Mouse (Mus musculus): ENCODE measurements around the gene Capns2. TPM values are rescaled to one million over a fixed set of nuclear protein-coding genes. Genes with fewer than 3 reads are reported as not detected.
"Not testable (repeated sequence)": the region's sequence is repeated elsewhere in the genome, so short reads cannot be mapped to it uniquely, and the experiment has no call there.

Capns2 gene
- total RNA-seq (2021) = 1 to 10 TPM in 1 of 2 experiments, not detected in 1; 3.5 TPM
- long read RNA-seq, experiment 1 = 0 reads
- long read RNA-seq, experiment 2 = 0 reads

GRCm38 (mm10) chr8:92901107-92901506 lies at the start of gene Capns2:
TSS of gene Capns2 (plus strand) at chr8:92901407.
- DNase-seq = no peak

- no peak for DNase-seq
Observed at GRCm38 (mm10) chr8:92853188-92853983, 47.8 kb upstream of the Capns2 start.

DNA sequence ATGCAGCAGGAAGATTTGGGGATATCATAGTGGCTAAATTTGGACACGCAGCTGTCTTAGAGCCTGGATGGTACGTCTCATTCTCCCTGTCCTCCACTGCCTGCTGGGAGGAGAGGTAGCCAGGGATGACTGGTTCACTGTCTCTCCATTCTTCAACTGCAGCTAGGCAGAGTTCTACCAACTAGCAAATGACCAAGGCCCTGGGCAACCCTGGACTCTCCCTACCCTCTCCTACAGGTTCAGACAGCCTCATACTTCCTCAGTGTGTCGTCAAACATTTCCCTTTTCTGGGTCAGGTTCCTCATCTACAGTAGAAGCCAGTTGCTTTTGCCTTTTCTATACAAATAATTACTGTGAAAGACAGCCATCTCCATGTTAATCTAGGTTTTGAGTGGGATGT lies 46.5 kb upstream of the Capns2 start:
- DNase-seq = no peak

DNA sequence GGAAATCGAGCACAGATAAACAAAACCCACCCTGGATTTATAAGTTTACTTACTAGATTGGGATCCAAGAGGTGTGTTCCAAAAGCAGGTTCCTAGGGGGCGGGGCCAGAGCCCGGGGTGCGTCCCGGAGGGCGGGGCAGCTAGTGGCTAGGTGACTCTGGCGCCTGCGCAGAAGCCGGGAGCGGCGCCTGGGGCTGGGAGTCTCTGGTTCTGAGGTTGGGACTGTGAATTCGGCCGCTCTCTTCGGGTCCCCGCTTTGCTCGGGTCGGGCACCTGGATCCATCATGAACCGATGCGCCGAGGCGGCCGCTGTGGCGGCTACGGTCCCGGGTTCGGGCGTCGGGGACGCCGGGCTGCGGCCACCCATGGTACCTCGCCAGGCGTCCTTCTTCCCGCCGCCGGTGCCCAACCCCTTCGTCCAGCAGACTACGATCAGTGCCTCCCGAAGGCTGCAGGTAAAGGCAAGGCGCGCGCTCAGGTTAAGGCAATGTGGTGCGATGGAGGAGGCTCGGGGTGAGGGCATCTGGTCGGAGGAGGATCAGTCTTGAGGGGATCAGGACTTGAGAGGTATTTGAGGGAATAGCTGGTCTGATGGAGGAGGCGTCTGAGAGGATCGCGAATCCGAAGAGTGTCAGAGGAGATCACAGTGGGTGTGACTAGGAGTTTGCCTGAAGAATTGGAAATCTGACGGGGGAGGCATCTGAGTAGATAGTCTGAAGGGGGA lies 45.9 kb upstream of the Capns2 start, which contains the start of gene Lpcat2:
Gene Lpcat2, plus strand, starts transcription at position 169 of the 724 bp plus-strand sequence.
- peak; percentile 82 to 91 for DNase-seq

GRCm38 (mm10) chr8:92856273-92856986 lies 44.8 kb upstream of the Capns2 start:
- DNase-seq = no peak

DNA sequence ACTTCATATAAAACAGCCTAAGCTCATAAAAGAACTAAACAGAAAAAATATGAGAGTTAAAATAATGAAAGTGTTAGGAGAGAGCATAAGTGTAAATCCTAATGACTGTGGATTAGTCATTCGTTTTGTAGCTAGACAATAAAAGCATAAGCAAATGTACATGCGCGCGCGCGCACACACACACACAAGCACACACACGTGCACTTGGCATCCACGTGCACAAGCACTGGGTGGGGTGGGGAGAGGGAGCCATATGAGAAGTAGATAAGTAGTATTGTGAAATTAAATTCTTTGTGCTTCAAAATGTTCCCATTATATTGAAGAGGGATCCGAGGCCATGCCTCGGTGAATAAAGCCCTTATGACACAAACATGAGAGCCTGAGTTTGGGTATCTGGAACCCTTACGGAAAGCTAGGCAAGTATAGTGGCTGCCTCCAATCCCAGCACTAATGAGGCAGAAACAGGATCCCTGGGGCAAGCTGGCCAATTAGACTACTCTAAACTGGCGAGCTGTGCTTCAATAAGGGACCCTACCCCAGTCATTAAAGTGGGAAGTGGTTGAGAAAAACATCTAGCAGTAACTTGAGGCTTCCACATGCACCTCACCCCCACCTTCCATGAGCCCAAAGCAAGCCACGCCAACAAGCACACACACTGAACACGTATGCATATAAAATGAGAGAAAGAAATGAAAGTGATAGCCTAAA lies 42.6 kb upstream of the Capns2 start:
- no peak for DNase-seq

DNA sequence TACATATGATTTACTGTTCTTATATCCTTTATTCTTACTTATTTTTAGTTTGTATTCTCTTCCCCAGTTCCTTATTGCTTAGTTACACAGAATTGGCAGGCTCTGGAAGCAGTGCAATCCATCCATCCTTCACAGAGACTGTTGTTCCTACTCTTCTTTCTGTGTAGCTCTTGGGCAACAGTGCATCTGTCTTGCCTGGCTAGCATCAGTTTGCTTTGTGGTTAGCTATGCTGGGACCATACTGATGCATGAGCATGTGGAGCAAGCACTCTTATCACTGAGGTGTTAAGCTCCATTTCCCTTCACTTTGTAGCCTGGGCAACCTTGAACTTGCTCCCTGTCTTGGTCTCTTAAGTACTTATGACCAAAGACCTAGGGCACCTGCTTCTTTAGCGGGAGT lies 39.2 kb upstream of the Capns2 start:
- DNase-seq = no peak

DNA sequence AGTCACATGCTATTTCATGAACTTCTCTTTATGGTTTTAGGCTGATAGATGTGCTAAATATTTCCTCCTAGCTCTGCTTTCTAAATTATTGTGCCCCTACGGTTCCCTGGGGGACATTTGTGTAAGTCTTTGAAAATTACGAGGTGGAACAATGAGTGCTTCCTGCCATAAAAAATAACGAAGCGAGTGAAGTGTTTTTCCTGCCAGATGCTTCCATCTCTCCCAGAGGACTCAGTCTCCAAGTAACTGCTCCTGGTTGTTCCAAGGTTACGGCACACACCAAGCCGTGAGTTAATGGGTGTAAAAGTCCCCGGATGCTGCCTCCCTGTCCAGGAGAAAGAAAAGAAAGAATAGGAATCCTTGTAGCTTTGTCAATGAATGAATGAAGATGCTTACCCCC lies 30.9 kb upstream of the Capns2 start:
- no peak for DNase-seq

GRCm38 (mm10) chr8:92872063-92872759 lies 29.0 kb upstream of the Capns2 start:
- no peak for DNase-seq

- no peak for DNase-seq
Observed at GRCm38 (mm10) chr8:92875795-92876194, 25.4 kb upstream of the Capns2 start.

GRCm38 (mm10) chr8:92881247-92881646 lies 20.0 kb upstream of the Capns2 start:
- DNase-seq = no peak

GRCm38 (mm10) chr8:92883771-92884170 lies 17.4 kb upstream of the Capns2 start:
- DNase-seq = peak in 1 of 2 experiments; percentile 30

DNA sequence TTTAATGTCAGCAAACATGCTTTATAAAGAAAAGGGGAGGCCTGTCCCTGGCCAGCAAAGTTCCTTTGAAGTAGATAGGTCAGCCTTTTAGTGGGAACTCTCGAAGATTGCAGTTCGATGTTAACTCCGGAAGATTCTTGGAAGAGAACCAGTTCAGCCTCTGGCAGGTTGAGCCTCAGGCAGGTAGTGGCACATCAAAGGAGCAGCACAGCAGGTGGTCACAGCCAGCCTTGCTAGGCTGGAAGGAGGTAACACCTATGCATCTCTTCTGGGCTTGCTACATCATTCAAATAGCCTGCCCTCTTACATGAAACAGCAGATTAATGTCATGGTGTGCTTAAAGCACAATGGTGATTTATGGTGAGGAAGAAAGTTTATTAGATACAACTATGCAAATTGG lies 9.0 kb upstream of the Capns2 start:
- not testable (repeated sequence) for DNase-seq

- no peak for DNase-seq
Observed at GRCm38 (mm10) chr8:92893870-92894269, 7.3 kb upstream of the Capns2 start.

- DNase-seq = no peak
Observed at GRCm38 (mm10) chr8:92895053-92895452, 6.2 kb upstream of the Capns2 start.

DNA sequence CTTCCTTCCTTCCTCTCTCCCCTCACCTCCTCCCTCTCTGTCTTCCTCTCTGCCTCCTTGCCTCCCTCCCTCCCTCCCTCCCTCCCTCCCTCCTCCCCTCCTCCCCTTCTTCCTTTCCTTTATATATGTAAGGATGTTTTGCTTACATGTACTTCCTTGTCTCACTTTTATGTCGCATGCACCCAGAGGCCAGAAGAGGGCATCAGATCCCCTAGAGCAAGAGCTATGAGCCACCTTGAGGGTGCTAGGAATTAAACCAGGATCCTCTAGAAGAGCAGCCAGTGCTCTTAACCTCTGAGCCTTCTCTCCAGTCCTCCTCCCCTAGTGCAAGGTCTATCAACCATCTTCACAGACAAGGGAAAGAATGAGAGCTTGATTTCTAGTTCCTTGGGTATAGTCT lies 5.2 kb upstream of the Capns2 start:
- DNase-seq = no peak

DNA sequence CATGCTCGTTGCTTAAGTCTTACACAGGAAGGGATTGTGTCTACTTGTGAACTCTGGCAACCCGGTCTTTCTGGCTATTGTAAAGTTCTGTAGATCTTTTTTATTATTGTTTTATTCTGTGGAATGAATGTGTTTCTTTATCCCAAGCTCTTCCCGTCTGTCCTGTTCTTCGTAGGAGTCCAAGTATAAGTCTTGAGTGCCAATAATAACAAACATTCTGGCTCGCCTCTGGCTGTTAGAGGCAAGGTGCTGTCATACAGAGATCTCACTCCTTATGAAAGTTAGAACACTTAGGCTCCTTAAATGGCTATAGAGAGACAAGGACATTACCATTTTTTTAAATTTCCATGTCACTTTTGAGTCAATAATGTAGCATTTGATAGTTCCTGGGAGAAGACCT lies 4.6 kb upstream of the Capns2 start:
- DNase-seq = no peak

GRCm38 (mm10) chr8:92897794-92898193 lies 3.4 kb upstream of the Capns2 start:
- DNase-seq = no peak

GRCm38 (mm10) chr8:92899590-92899989 lies 1.6 kb upstream of the Capns2 start:
- DNase-seq = no peak

- no peak for DNase-seq
Observed at GRCm38 (mm10) chr8:92902981-92903380, 1.8 kb downstream of the Capns2 start.

- DNase-seq = no peak
Observed at GRCm38 (mm10) chr8:92903488-92904135, 2.4 kb downstream of the Capns2 start.
